Mouse (Mus musculus) retina, postnatal 1 day (tissue): ENCODE measurements around the gene Atp2b4.

Source experiments
- DNase-seq: peaks from one replicate; pipeline ENCODE4 v3.0.0-alpha.2; 2012

The Atp2b4 gene

DNA sequence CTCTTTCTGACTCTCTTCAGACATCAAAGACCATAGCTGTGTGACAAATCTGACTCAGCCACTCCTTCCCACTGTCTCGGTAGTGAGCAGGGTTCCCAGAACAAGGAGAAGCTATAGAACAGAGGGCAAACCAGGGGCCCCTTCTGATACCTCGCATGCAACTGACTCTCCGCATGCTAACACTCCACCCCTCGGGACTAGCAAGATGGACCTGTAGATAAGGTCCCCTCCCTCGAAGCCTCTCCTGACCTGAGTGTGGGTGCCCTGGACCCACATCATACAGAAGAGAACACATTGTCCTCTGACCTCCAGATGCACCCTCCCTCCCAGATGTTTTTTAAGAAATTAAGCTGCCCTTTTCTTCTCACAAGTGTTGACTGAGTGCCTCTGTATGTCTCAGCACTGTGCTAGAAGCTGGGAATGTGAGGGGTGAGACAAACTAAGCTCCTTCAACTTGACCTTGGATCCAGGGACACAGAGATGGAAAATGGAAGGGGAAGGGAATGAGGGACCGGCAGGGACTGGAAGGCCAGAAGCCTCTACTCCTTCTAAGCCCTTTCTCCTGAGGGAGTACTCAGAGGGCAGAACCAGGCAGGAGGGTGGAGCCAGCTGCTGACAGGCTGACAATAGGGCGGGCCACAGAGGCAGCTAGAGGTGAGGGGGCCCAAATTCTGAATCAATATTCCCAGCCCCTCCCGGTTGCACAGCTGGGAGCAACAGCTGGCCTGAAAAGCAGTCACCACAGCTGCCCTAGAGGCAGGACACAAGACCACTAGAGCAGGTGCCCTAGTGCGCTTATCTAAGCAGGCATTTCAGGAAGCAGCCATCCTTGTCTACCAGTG, 2.6 kb downstream of the Atp2b4 start:
- peak; percentile 21 for DNase-seq

- DNase-seq: no peak
Measured at GRCm38 (mm10) chr1:133797327-133797978, 3.4 kb downstream of the Atp2b4 start.

- DNase-seq: no peak
Measured at GRCm38 (mm10) chr1:133793646-133794045, 7.2 kb downstream of the Atp2b4 start.

GRCm38 (mm10) chr1:133790011-133790410, 10.8 kb downstream of the Atp2b4 start:
- no peak for DNase-seq

- no peak for DNase-seq
Measured at GRCm38 (mm10) chr1:133788864-133789263, 12.0 kb downstream of the Atp2b4 start.

DNA sequence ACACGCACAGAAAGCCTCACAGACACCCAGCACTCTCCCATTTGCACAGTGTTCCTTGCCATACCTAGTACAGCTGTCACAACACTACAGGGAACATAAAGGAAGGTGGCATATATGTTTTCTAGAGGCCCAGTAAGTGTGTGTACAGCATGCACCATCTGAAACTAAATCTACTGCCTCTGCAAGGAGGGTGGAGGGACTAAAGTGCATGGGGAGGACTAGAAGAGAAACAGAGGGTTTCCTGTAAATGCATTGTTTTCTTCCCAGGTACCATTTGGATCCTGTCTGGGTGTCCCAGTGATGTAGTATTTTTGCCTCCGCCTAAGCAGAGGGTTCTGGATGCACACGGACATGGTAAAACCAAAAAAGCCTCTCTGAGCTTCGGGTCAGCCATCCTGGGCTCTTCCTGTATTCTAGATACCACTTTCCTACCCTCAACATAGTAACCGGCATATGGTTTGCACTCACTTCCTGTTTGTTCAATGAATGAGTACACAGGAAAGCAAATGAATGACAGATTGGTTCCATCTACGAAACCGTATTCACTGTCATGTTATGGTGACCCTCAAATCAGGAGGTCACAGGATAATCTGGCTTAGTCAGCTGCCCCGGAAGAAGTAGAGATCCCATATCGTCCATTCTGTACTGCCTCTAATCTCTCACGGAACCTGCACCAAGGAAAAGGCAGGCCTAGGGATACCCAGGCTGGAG, 13.2 kb downstream of the Atp2b4 start:
- DNase-seq: no peak

DNA sequence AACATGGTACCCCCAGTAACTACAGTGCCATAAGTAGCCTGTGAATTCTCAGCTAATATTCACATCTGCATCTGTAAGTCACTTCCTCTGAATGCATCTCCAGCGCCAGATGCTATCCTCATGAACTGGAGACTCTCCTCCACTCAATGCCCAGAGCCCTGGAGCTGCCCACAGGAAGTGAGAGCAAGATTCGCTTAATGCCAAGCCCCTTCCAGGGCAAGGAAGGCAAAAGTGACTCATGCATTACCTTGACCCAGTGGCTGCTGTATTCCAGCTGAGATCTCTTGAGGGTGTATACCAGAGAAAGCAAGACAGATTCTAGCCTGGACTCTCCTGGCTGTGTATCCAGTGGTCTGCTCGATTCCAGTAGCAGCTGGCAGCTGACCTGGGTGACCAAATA, 16.2 kb downstream of the Atp2b4 start:
- DNase-seq: no peak

GRCm38 (mm10) chr1:133781531-133781930, 19.3 kb downstream of the Atp2b4 start:
- no peak for DNase-seq

DNA sequence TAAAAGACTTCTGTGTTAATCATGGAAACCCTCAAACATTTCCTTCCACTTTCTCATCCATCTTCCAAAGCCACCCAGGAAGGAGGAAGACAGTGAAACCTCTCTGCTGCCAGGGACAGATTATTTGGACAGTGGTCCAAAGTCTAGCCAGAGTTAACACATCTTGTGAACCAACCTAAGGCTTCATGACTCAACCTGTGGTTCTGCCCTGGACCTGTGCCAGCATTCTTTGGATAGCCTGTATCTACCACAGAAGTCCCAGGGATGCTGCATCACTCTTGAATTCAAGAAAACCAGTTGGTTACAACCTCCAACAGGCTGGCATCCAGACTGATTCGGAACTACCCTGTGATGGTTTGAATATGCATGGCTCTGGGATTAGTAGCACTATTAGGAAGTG, 21.8 kb downstream of the Atp2b4 start:
- DNase-seq: no peak

- peak; percentile 24 for DNase-seq
Measured at GRCm38 (mm10) chr1:133777651-133778231, 23.1 kb downstream of the Atp2b4 start.

GRCm38 (mm10) chr1:133772553-133772952, 28.3 kb downstream of the Atp2b4 start:
- no peak for DNase-seq

- DNase-seq: no peak
Measured at GRCm38 (mm10) chr1:133771831-133772399, 28.9 kb downstream of the Atp2b4 start.

DNA sequence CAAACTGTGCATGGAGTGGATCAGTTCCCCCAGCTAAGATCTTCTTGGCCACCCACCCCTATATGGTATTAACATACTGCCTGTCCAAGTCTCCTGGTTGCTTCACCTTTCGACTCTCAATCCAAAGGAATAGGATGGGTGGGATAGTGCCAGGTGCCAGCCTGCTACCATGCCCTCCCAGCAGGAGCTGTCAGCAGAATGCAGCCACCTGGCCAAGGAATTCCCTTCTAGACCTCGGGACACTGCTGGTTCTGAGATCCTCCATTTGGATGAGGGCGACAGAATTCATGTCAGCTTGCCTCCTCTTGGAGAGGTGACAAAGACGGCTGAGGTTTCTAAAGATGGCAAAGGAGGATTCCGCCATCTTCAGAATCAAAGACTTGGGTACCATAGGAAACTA, 32.8 kb downstream of the Atp2b4 start:
- no peak for DNase-seq

DNA sequence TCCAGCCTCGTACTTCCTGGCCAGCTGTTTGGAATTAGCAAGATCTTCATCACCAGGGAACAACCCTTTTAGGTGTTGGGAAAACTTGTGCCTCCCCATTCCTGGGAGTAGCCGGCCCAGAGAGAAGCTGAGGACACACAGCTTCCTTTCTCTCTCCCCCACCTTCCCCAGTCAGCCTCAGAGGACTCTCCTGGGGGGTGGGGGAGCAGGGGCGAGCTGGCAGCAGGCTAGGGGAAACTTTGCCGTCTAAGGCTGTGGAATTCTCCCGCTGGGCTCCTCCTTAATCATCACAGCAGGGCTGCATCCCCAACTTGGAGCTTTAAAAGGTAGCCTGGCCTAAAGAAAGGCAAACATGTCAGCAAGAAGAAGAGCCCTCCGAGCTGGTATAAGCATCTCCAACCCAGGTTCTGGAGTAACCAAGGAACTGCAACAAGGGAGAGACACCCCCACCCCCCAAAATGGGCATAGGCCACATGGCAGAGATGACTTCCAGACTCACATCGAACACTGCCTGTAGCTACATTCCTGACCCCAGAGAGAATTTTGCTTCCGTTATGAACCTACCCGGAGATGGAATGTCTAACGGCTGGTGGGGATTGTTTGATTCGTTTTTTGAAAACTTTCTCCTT, 33.8 kb downstream of the Atp2b4 start:
- no peak for DNase-seq

DNA sequence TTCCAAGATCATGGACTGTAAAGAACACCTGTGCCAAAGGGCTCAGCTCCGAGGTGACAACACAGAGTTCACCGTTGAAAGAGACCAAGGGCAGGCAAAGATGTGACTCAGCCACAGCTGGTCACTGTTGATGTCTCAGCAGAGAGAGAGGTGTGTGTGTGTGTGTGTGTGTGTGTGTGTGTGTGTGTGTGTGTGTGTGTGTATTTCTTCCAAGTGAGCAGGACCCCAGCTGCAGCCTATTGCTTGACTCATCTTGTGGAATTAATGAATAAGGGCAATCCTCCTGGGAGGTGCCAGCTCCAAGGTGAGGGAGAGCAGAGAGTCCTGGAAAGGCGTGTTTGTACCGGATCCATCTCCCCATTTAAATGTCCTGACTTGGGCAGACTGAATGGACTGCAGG, 35.5 kb downstream of the Atp2b4 start:
- no peak for DNase-seq

DNA sequence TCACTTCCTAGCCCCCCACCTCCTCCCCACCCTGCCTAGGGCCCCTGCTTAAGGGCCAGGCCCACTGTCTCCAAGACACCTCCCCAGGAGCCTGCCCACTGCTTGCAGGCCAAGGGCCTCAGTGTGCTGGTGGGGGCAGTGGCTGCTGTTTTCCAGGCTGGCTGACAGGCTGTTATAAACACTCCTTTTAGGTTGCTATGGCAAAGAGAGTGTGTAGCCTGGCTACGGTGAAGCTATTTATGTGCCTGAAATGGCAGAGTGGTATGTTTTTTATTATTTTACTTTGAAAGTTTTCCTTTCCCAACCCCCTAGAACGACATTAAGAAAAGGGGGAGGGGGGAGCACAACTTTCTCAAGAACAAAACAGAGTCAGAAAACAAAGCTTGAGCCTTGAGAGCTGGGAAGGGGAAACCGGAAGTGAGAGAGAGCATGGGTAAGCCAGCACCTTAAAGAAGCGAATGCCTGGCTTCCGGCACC, 37.9 kb downstream of the Atp2b4 start:
- no peak for DNase-seq

DNA sequence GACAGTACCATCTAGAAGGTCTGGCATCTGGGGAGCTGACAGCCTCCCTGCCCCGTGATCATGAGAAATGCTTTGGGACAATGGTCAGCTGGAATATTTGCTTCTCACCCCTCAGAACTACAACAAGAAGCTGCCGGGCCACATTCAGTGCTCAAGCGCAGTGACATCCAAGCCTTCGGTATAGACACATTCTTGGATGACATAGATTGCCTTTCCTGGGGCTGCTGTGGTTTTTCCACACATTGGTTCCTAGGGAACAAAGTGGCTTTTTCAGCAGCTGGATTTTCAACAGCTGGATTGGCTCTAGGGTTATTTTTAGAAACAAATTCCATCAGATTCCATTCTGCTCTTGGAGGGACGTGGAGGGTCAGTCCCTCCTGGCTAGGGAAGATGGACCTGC, 39.6 kb downstream of the Atp2b4 start:
- no peak for DNase-seq

- DNase-seq: no peak
Measured at GRCm38 (mm10) chr1:133754317-133754868, 46.4 kb downstream of the Atp2b4 start.

DNA sequence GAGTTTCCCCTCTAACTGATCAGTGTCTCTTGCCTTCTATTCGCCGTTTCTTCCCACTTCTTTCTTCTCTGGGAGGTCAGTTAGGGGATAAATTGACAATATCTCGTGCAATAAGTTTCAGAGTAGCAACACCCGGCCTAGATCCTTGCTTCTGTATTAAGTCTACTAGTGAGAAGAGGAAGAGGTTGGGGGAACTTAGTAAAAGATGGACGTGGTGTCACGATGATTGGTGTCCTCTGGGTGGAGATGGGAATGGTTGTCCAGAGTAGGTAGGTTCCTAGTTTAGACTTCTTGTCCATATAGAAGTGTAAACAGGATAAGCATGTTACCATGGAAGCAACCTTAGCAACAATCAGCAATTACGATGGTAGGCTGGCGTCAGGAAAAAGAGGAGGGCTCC, 47.5 kb downstream of the Atp2b4 start:
- DNase-seq: no peak

- no peak for DNase-seq
Measured at GRCm38 (mm10) chr1:133751621-133752020, 49.2 kb downstream of the Atp2b4 start.

DNA sequence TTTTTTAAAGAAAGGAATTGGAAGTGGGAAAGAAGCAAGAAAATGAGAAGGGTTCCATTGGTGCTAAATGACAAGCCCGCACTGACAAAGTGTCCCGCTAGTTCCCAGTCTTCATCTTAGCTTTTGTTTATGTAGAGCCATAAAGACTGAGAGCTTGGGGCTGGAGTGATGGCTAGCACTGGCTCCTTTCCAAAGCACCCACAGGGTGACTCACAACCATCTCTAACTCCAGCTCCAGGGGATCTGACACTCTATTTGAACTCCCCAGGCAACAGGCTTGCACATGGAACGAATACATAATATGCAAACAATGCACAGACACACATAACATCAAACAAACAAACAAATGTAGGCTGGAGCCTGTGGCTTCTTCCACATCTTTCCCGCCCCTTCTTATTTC, 50.9 kb downstream of the Atp2b4 start:
- no peak for DNase-seq

GRCm38 (mm10) chr1:133745078-133745495, 55.8 kb downstream of the Atp2b4 start:
- no peak for DNase-seq
